Mouse (Mus musculus) adipocyte (in vitro differentiated cells): ENCODE measurements at regions not wholly inside any gene's neighbourhood (a gene's known extent, or its start where the extent isn't known, plus 50 kb on each side); places are given as distances from the start of the nearest gene placed in this dataset.

Source experiments
- DNase-seq: peaks from one replicate; pipeline ENCODE4 v3.0.0-alpha.2; 2016; ENCODE audit warnings: low spot score

- peak; percentile 1 for DNase-seq
These were observed 60.1 kb downstream of the Fam47c start for GRCm38 (mm10) chrX:78797642-78798041.
